In genomic region chr4:115904375-115904774, GRCm38 (mm10) we compare ENCODE assay signal across 19 mouse cellular contexts. TPM values are rescaled to one million over a fixed set of nuclear protein-coding genes. Genes with fewer than 3 reads are reported as not detected.
A peak's percentile ranks its signal among the peaks of the same experiment; 100 is the strongest.
DNase-seq lines count a peak whose midpoint lies in the region; ATAC-seq and TF ChIP-seq lines count a peak whose summit lies in the region.
"Had no signal": no experiment of that assay in that cellular context is flagged by ENCODE, and none has a peak within 500 bp of the region (broad histone marks: within the 10 kb centered on the region; RNA-seq: fewer than 3 reads in every experiment).

No protein-coding gene starts in this region.

- no peak overlapping the region for H3K4me2 ChIP-seq in forebrain, embryonic 12.5 days
- H3K4me2 ChIP-seq in forebrain, postnatal 0 days (ENCODE audit: low read depth) = no peak overlapping the region
- H3K4me2 ChIP-seq in midbrain, postnatal 0 days (ENCODE audit: low read depth, low read length, poor library complexity, severe bottlenecking) = no peak overlapping the region
- 0 out of 2 replicates have a peak overlapping the region, but pooled peaks have one; percentile 10 for H3K4me2 ChIP-seq in limb, embryonic 12.5 days
- no peak overlapping the region for H3K4me2 ChIP-seq in intestine, embryonic 15.5 days (replicated peaks)
- H3K4me2 ChIP-seq: lung, embryonic 14.5 days; stomach, embryonic 15.5 days had no signal

- no peak overlapping the region for H3K27ac ChIP-seq in forebrain, embryonic 12.5 days
- H3K27ac ChIP-seq in forebrain, postnatal 0 days (ENCODE audit: low read depth, low read length) = no peak overlapping the region
- H3K27ac ChIP-seq in midbrain, embryonic 10.5 days (replicated peaks) = peak overlapping the region; percentile 66
- H3K27ac ChIP-seq in midbrain, postnatal 0 days (ENCODE audit: low read depth, low read length) = no peak overlapping the region
- H3K27ac ChIP-seq in limb, embryonic 12.5 days = no peak overlapping the region
- H3K27ac ChIP-seq in intestine, embryonic 15.5 days = no peak overlapping the region
- H3K27ac ChIP-seq: stomach, embryonic 15.5 days had no signal

- H3K36me3 ChIP-seq in forebrain, embryonic 12.5 days (replicated peaks) = no peaks in the 10 kb centered on the region
- H3K36me3 ChIP-seq in forebrain, postnatal 0 days (ENCODE audit: insufficient read depth) = no peaks in the 10 kb centered on the region
- H3K36me3 ChIP-seq in midbrain, embryonic 10.5 days = no peaks in the 10 kb centered on the region
- no peaks in the 10 kb centered on the region for H3K36me3 ChIP-seq in midbrain, postnatal 0 days (ENCODE audit: insufficient read depth, low read length)
- no peaks in the 10 kb centered on the region for H3K36me3 ChIP-seq in limb, embryonic 12.5 days
- H3K36me3 ChIP-seq in intestine, embryonic 15.5 days = no peaks in the 10 kb centered on the region
- H3K36me3 ChIP-seq: stomach, embryonic 15.5 days had no signal

- TF ChIP-seq CTCF in forebrain, postnatal 0 days (IDR thresholded peaks at IDR 0.05; ENCODE audit: low read depth) = no peak
- TF ChIP-seq CTCF in midbrain, postnatal 0 days (IDR thresholded peaks at IDR 0.05) = no peak

- peak; percentile 45; the same call in 1 of the 2 replicates for ATAC-seq in forebrain, embryonic 12.5 days (ENCODE audit: low FRiP score)
- ATAC-seq in forebrain, postnatal 0 days = no peak
- ATAC-seq in midbrain, postnatal 0 days (ENCODE audit: low FRiP score) = no peak
- no peak; the same call in 1 of the 2 replicates for ATAC-seq in limb, embryonic 12.5 days (ENCODE audit: insufficient number of reproducible peaks, insufficient read depth, low FRiP score, low TSS enrichment, low read depth)
- no peak for ATAC-seq in intestine, embryonic 15.5 days

- WGBS in forebrain, embryonic 12.5 days = 1% methylated on average over 12 of the region's 12 CpGs
- 8% methylated on average over 12 of the region's 12 CpGs for WGBS in forebrain, postnatal 0 days
- 2% methylated on average over 12 of the region's 12 CpGs for WGBS in midbrain, embryonic 10.5 days
- 13% methylated on average over 12 of the region's 12 CpGs for WGBS in midbrain, postnatal 0 days
- 3% methylated on average over 12 of the region's 12 CpGs for WGBS in limb, embryonic 12.5 days
- WGBS in intestine, embryonic 15.5 days = 21% methylated on average over 12 of the region's 12 CpGs

- no peak for DNase-seq in forebrain, postnatal 0 days
- peak; percentile 48 for DNase-seq in midbrain, embryonic 10.5 days (ENCODE audit: low spot score)
- no peak for DNase-seq in midbrain, postnatal 0 days (ENCODE audit: low spot score)
- peak; percentile 84 for DNase-seq in retina, postnatal 1 day
- no peak for DNase-seq in adrenal gland, adult 18-20 months (ENCODE audit: low spot score in 2 of 2)
- DNase-seq: cerebellum, adult 18-20 months; heart, adult 18-20 months; heart, postnatal 10 days; lung, embryonic 14.5 days; thymus, postnatal 36 days had no signal

- peaks cover 96% of the 10 kb centered on the region for H3K27me3 ChIP-seq in forebrain, embryonic 12.5 days
- H3K27me3 ChIP-seq in forebrain, postnatal 0 days (ENCODE audit: insufficient read depth, low read length) = peaks cover 39% of the 10 kb centered on the region
- peaks cover 98% of the 10 kb centered on the region for H3K27me3 ChIP-seq in midbrain, embryonic 10.5 days (ENCODE audit: low read depth, poor library complexity, severe bottlenecking)
- H3K27me3 ChIP-seq in midbrain, postnatal 0 days (ENCODE audit: insufficient read depth, low read length) = peaks cover 30% of the 10 kb centered on the region
- peaks cover 89% of the 10 kb centered on the region for H3K27me3 ChIP-seq in limb, embryonic 12.5 days
- H3K27me3 ChIP-seq in intestine, embryonic 15.5 days (replicated peaks) = peaks cover 43% of the 10 kb centered on the region

- H3K9me3 ChIP-seq in forebrain, embryonic 12.5 days = no peaks in the 10 kb centered on the region
- no peaks in the 10 kb centered on the region for H3K9me3 ChIP-seq in forebrain, postnatal 0 days (ENCODE audit: low read length)
- no peaks in the 10 kb centered on the region for H3K9me3 ChIP-seq in midbrain, embryonic 10.5 days (replicated peaks)
- H3K9me3 ChIP-seq in midbrain, postnatal 0 days (ENCODE audit: low read length) = no peaks in the 10 kb centered on the region
- no peaks in the 10 kb centered on the region for H3K9me3 ChIP-seq in limb, embryonic 12.5 days
- no peaks in the 10 kb centered on the region for H3K9me3 ChIP-seq in intestine, embryonic 15.5 days
- H3K9me3 ChIP-seq: stomach, embryonic 15.5 days had no signal

- no peak overlapping the region for H3K9ac ChIP-seq in forebrain, embryonic 12.5 days
- no peak overlapping the region for H3K9ac ChIP-seq in forebrain, postnatal 0 days
- no peak overlapping the region for H3K9ac ChIP-seq in midbrain, postnatal 0 days (replicated peaks; ENCODE audit: low read length, poor library complexity, severe bottlenecking)
- H3K9ac ChIP-seq in limb, embryonic 12.5 days (replicated peaks) = 0 out of 2 replicates have a peak overlapping the region, but pooled peaks have one; percentile 12
- H3K9ac ChIP-seq in intestine, embryonic 15.5 days = no peak overlapping the region
- H3K9ac ChIP-seq: lung, embryonic 14.5 days; stomach, embryonic 15.5 days had no signal

- peaks cover 27% of the 10 kb centered on the region for H3K4me1 ChIP-seq in forebrain, embryonic 12.5 days
- H3K4me1 ChIP-seq in forebrain, postnatal 0 days (ENCODE audit: insufficient read depth) = no peaks in the 10 kb centered on the region
- H3K4me1 ChIP-seq in midbrain, embryonic 10.5 days = peaks cover 62% of the 10 kb centered on the region
- H3K4me1 ChIP-seq in midbrain, postnatal 0 days (ENCODE audit: insufficient read depth, low read length) = no peaks in the 10 kb centered on the region
- peaks cover 27% of the 10 kb centered on the region for H3K4me1 ChIP-seq in limb, embryonic 12.5 days (replicated peaks)
- H3K4me1 ChIP-seq in intestine, embryonic 15.5 days (replicated peaks) = no peaks in the 10 kb centered on the region
- H3K4me1 ChIP-seq: stomach, embryonic 15.5 days had no signal

- H3K4me3 ChIP-seq in forebrain, embryonic 12.5 days (replicated peaks) = no peak overlapping the region
- H3K4me3 ChIP-seq in forebrain, postnatal 0 days (ENCODE audit: low read depth, low read length) = no peak overlapping the region
- 0 out of 2 replicates have a peak overlapping the region, but pooled peaks have one; percentile 3 for H3K4me3 ChIP-seq in midbrain, embryonic 10.5 days
- H3K4me3 ChIP-seq in midbrain, postnatal 0 days (ENCODE audit: low read depth, low read length) = no peak overlapping the region
- no peak overlapping the region for H3K4me3 ChIP-seq in limb, embryonic 12.5 days (replicated peaks)
- H3K4me3 ChIP-seq in intestine, embryonic 15.5 days (replicated peaks) = no peak overlapping the region
- H3K4me3 ChIP-seq: stomach, embryonic 15.5 days had no signal

RNA-seq across cellular contexts. Expression of gene 6430628N08Rik, which starts 13.9 kb away (rescaled TPM):
- not detected in 2 replicates for polyA plus RNA-seq in forebrain, embryonic 12.5 days (2016; fragmentation: Nextera tagmentation; extraction: Ambion mirVana)
- 1.3 and 1.4 TPM in 2 replicates for total RNA-seq in forebrain, postnatal 0 days (2014; rRNA removed)
- 0.54 and 0.62 TPM in 2 replicates for polyA plus RNA-seq in forebrain, postnatal 0 days (2015; fragmentation: Nextera tagmentation; extraction: Ambion mirVana)
- polyA plus RNA-seq in midbrain, embryonic 10.5 days (2016; fragmentation: Nextera tagmentation; extraction: Ambion mirVana) = 0.21 and 0.30 TPM in 2 replicates
- total RNA-seq in midbrain, postnatal 0 days (2014; rRNA removed) = 0.33 and 0.66 TPM in 2 replicates
- 0.94 and 1.2 TPM in 2 replicates for polyA plus RNA-seq in midbrain, postnatal 0 days (2015; fragmentation: Nextera tagmentation; extraction: Ambion mirVana)
- 0.13 and 0.38 TPM in 2 replicates for polyA plus RNA-seq in limb, embryonic 12.5 days (2016; fragmentation: Nextera tagmentation; extraction: Ambion mirVana)
- polyA plus RNA-seq in intestine, embryonic 15.5 days (2015; fragmentation: Nextera tagmentation; extraction: Ambion mirVana) = not detected in 2 replicates
- not detected for total RNA-seq in adrenal gland, adult 18-20 months (2021)
- total RNA-seq: ES-E14; heart, adult 18-20 months; heart, postnatal 10 days had no signal
- polyA plus RNA-seq: embryonic facial prominence, embryonic 11.5 days; intestine, postnatal 0 days; limb, embryonic 14.5 days; lung, embryonic 14.5 days; small intestine, adult 2 months; stomach, embryonic 15.5 days had no signal

RNA-seq across cellular contexts. Expression of gene Kncn, which starts 20.2 kb away (rescaled TPM):
- polyA plus RNA-seq in forebrain, embryonic 12.5 days (2016; fragmentation: Nextera tagmentation; extraction: Ambion mirVana) = not detected in 2 replicates
- 0.38 TPM in 1 of 2 replicates, not detected in the other for total RNA-seq in forebrain, postnatal 0 days (2014; rRNA removed)
- polyA plus RNA-seq in forebrain, postnatal 0 days (2015; fragmentation: Nextera tagmentation; extraction: Ambion mirVana) = 0.10 and 0.44 TPM in 2 replicates
- polyA plus RNA-seq in midbrain, embryonic 10.5 days (2016; fragmentation: Nextera tagmentation; extraction: Ambion mirVana) = 0.07 TPM in 1 of 2 replicates, not detected in the other
- total RNA-seq in midbrain, postnatal 0 days (2014; rRNA removed) = 0.09 and 0.11 TPM in 2 replicates
- 0.16 and 0.25 TPM in 2 replicates for polyA plus RNA-seq in midbrain, postnatal 0 days (2015; fragmentation: Nextera tagmentation; extraction: Ambion mirVana)
- not detected in 2 replicates for polyA plus RNA-seq in limb, embryonic 12.5 days (2016; fragmentation: Nextera tagmentation; extraction: Ambion mirVana)
- polyA plus RNA-seq in intestine, embryonic 15.5 days (2015; fragmentation: Nextera tagmentation; extraction: Ambion mirVana) = not detected in 2 replicates
- not detected for total RNA-seq in adrenal gland, adult 18-20 months (2021)
- total RNA-seq: ES-E14; heart, adult 18-20 months; heart, postnatal 10 days had no signal
- polyA plus RNA-seq: embryonic facial prominence, embryonic 11.5 days; intestine, postnatal 0 days; limb, embryonic 14.5 days; lung, embryonic 14.5 days; small intestine, adult 2 months; stomach, embryonic 15.5 days had no signal

RNA-seq across cellular contexts. Expression of gene Dmbx1, which starts 35.4 kb away (rescaled TPM):
- 0.51 and 0.87 TPM in 2 replicates for polyA plus RNA-seq in forebrain, embryonic 12.5 days (2016; fragmentation: Nextera tagmentation; extraction: Ambion mirVana)
- total RNA-seq in forebrain, postnatal 0 days (2014; rRNA removed) = 0.15 TPM in 1 of 2 replicates, not detected in the other
- 0.18 and 0.23 TPM in 2 replicates for polyA plus RNA-seq in forebrain, postnatal 0 days (2015; fragmentation: Nextera tagmentation; extraction: Ambion mirVana)
- 38.5 and 39.4 TPM in 2 replicates for polyA plus RNA-seq in midbrain, embryonic 10.5 days (2016; fragmentation: Nextera tagmentation; extraction: Ambion mirVana)
- total RNA-seq in midbrain, postnatal 0 days (2014; rRNA removed) = 9.6 and 10.3 TPM in 2 replicates
- polyA plus RNA-seq in midbrain, postnatal 0 days (2015; fragmentation: Nextera tagmentation; extraction: Ambion mirVana) = 7.7 and 8.7 TPM in 2 replicates
- 0.08 and 0.13 TPM in 2 replicates for polyA plus RNA-seq in limb, embryonic 12.5 days (2016; fragmentation: Nextera tagmentation; extraction: Ambion mirVana)
- polyA plus RNA-seq in intestine, embryonic 15.5 days (2015; fragmentation: Nextera tagmentation; extraction: Ambion mirVana) = not detected in 2 replicates
- not detected for total RNA-seq in adrenal gland, adult 18-20 months (2021)
- total RNA-seq: heart, adult 18-20 months; heart, postnatal 10 days had no signal
- polyA plus RNA-seq: intestine, postnatal 0 days; lung, embryonic 14.5 days; small intestine, adult 2 months had no signal

Comparison
In these comparisons a context has a peak if more than half of its experiments do, and no peak if none do; other contexts are left out.
1. DNase-seq: peak in midbrain, embryonic 10.5 days (single experiment) and retina, postnatal 1 day (single experiment); none in forebrain, postnatal 0 days (single experiment), midbrain, postnatal 0 days (single experiment) and adrenal gland, adult 18-20 months (0 of 2).